Mouse (Mus musculus) kidney, embryonic 14.5 days (tissue): Measurements from ENCODE around the gene Kcnip1. TPM values are rescaled to one million over a fixed set of nuclear protein-coding genes. Genes with fewer than 3 reads are reported as not detected.

Experiments
- ATAC-seq: fragments of 200-750 bp; cut with Nextera tagmentation; 2 replicates; pipeline ENCODE4 v1.8.0; 2017; ENCODE audit warnings: moderate number of reproducible peaks, mild to moderate bottlenecking, moderate TSS enrichment, moderate library complexity; ENCODE audit not compliant: low FRiP score, low TSS enrichment
- H3K27ac ChIP-seq: fragments of 300-500 bp; sonication (generic); 2 replicates; pipeline ENCODE4 v1.5.1; 2014; ENCODE audit warnings: low read depth, mild to moderate bottlenecking, low read length, moderate library complexity, mixed read lengths
- H3K27me3 ChIP-seq: fragments of 300-500 bp; sonication (generic); 2 replicates; pipeline ENCODE4 v1.6.1; 2014; ENCODE audit warnings: mild to moderate bottlenecking, low read length; ENCODE audit not compliant: control insufficient read depth, insufficient read depth
- H3K36me3 ChIP-seq: fragments of 300-500 bp; sonication (generic); 2 replicates; pipeline ENCODE4 v1.6.1; 2014; ENCODE audit warnings: low read length, mixed read lengths; ENCODE audit not compliant: control insufficient read depth, insufficient read depth
- H3K4me1 ChIP-seq: fragments of 300-500 bp; sonication (generic); 2 replicates; pipeline ENCODE4 v1.6.1; 2014; ENCODE audit warnings: low read length, mixed read lengths; ENCODE audit not compliant: control insufficient read depth, insufficient read depth
- H3K4me2 ChIP-seq: fragments of 300-500 bp; sonication (generic); replicated peaks from 2 replicates; pipeline ENCODE4 v1.6.1; 2014; ENCODE audit warnings: low read depth, mild to moderate bottlenecking, low read length
- H3K4me3 ChIP-seq: fragments of 300-500 bp; sonication (generic); 2 replicates; pipeline ENCODE4 v1.5.1; 2014; ENCODE audit warnings: mild to moderate bottlenecking, low read length
- H3K9ac ChIP-seq: fragments of 300-500 bp; sonication (generic); 2 replicates; pipeline ENCODE4 v1.6.1; 2014; ENCODE audit warnings: low read depth, mild to moderate bottlenecking, low read length, moderate library complexity
- H3K9me3 ChIP-seq: fragments of 300-500 bp; sonication (generic); 2 replicates; pipeline ENCODE4 v1.6.1; 2016; ENCODE audit warnings: low read length; ENCODE audit not compliant: control insufficient read depth
- WGBS: fragments of 180-500 bp; shearing (Covaris S2); extraction: QIAGEN DNeasy Blood & Tissue Kit; methylation state at CpG from one replicate; pipeline ENCODE4 v1.1.7; 2014; 5-methylcytosine and 5-hydroxymethylcytosine counted together
- polyA plus RNA-seq: library from polyadenylated mRNA; unstranded; fragments of >200 nt; fragmentation: Nextera tagmentation; extraction: Ambion mirVana; gene quantifications from 2 replicates; pipeline ENCODE4 v1.2.1, GENCODE M21; 2014

Kcnip1 gene
- polyA plus RNA-seq, 1 experiment from 2014 or later: 0.74 TPM

DNA sequence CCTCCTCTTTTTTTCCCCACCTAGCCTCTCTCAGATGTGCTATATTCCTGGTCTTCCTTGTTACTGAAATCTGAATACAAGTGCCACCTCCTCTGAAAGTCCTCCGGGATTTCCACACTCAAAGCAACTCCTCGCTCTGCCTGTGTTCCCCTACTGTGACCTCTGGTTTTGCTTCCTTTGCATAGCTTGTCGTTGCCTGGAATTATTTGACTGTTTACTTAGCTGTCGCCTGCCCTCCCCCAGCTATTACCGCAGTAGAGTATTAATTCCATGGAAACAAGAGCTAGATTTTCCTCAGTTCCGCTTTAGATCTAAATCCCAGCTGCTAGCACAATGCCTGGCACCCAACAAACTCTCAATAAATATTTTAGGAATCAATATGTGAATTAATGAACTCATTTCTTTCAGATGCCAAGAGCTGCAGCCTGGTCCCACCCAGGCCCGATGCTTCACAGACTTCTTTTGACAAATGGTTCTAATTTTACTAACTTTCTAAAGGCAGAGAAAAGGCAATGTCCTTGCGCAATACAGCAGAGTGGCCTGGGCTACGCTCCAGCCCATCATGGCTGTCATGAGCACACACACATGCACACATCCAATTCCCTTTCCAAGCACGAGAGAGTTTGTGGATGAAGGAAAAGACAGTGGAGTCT, 192.4 kb downstream of the Kcnip1 start:
- Histone ChIP-seq H3K4me1 (peaks cover 3% of the 10 kb centered on the region; the same call in 1 of the 2 replicates), H3K9ac (no peak overlapping the region), H3K4me3 (no peak overlapping the region), H3K27me3 (no peaks in the 10 kb centered on the region), H3K36me3 (no peaks in the 10 kb centered on the region), H3K9me3 (no peaks in the 10 kb centered on the region), H3K4me2 (no peak overlapping the region), H3K27ac (no peak overlapping the region)
- no peak for ATAC-seq
- 52% methylated on average over 10 of the region's 10 CpGs for WGBS

DNA sequence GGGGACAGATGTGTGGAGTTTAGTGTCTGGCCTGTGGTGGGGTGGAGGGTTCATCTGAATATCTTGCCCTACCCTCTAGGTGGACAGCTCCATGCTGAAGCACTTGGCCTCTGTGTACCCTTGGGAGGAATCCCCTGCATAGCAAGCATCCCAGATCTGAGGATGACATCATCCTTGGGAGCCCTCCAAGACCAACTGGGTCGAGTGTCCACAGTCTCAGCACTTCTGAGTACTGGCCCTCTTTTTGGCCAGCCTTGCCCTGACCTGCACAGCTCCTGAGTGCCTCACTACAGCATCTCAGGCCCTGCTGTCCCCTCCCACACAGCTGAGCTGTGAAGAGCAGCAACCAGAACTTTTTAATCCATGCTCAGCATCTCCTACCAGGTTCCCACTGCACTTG, 193.0 kb downstream of the Kcnip1 start:
- Histone ChIP-seq H3K4me2 (no peak overlapping the region), H3K27me3 (no peaks in the 10 kb centered on the region), H3K27ac (no peak overlapping the region), H3K36me3 (no peaks in the 10 kb centered on the region), H3K9me3 (no peaks in the 10 kb centered on the region), H3K9ac (no peak overlapping the region), H3K4me1 (peaks cover 3% of the 10 kb centered on the region; the same call in 1 of the 2 replicates), H3K4me3 (no peak overlapping the region)
- no peak; the same call in 1 of the 2 replicates for ATAC-seq
- WGBS: 38% methylated on average over 1 of the region's 1 CpGs

DNA sequence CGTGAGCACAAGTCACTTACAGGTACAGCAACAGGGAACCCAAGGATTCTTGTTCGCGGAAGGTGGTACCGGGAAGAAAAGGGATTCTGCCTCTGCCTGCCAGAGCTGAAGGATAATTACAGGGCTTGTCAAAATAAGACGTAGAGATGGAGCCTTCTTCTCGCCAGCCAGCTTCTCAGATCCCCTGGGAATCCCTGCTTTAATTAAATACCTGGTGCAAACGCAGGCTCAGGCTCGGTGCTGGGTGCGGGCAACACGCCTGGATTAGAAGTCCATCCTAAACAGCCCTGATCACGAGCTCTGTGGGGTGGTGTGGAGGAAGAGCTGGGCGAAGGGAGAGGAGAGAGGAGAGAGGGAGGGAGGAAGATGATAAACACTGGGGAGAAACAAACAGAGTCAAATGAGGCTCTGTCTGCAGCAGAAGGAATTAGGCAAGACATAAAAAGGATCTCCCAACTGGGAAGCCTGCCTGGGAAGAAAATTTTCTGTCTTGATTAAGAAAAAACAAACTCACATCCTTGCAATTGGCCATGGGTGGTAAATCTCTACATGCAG, 194.8 kb downstream of the Kcnip1 start:
- Histone ChIP-seq H3K9ac (no peak overlapping the region), H3K4me3 (no peak overlapping the region), H3K9me3 (no peaks in the 10 kb centered on the region), H3K4me2 (no peak overlapping the region), H3K27me3 (no peaks in the 10 kb centered on the region), H3K27ac (no peak overlapping the region), H3K36me3 (no peaks in the 10 kb centered on the region), H3K4me1 (peaks cover 3% of the 10 kb centered on the region; the same call in 1 of the 2 replicates)
- WGBS: 62% methylated on average over 12 of the region's 12 CpGs
- no peak for ATAC-seq

DNA sequence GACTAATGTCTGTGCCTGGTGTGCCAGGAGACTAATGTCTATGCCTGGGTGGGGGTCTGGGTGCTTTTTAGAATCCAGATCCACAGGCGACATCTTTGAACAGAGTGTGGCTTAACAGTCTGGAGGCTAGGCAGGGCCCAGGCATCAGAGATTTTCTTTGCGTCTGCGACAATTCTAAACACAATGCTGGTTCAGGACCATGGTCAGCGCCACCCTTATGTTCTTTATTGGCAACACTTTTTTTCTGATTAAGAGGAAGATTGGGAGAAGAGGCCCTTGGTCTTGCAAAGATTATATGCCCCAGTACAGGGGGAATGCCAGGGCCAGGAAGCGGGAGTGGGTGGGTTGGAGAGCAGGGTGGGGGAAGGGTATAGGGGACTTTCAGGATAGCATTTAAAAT, 205.6 kb downstream of the Kcnip1 start:
- Histone ChIP-seq H3K9me3 (no peaks in the 10 kb centered on the region), H3K4me2 (no peak overlapping the region), H3K27me3 (no peaks in the 10 kb centered on the region), H3K36me3 (no peaks in the 10 kb centered on the region), H3K4me3 (no peak overlapping the region), H3K4me1 (no peaks in the 10 kb centered on the region), H3K27ac (no peak overlapping the region), H3K9ac (no peak overlapping the region)
- WGBS: 25% methylated on average over 5 of the region's 5 CpGs
- ATAC-seq: no peak

DNA sequence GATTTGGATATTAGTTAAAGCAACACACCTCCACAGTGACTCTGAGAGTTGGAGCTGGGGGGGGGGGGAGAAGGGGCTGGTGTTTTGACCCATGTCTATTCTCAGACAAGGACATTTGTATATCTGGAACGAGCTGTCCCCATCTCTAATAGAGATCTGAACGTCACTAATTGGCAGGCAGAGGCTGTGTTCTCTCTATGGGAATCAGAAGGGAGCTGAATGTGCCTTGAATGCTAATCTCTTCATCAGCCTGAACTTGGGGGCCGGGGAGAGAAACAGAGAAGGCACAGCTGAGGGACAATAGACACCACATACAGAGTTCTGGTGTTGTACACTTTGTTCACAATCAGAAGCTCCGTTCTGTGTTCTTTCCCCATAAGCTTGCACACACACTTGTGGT, 206.4 kb downstream of the Kcnip1 start:
- H3K9ac ChIP-seq: no peak overlapping the region
- H3K4me1 ChIP-seq: no peaks in the 10 kb centered on the region
- 88% methylated on average over 4 of the region's 4 CpGs for WGBS
- H3K4me2 ChIP-seq: no peak overlapping the region
- no peak for ATAC-seq
- H3K27ac ChIP-seq: no peak overlapping the region
- H3K36me3 ChIP-seq: no peaks in the 10 kb centered on the region
- no peak overlapping the region for H3K4me3 ChIP-seq
- no peaks in the 10 kb centered on the region for H3K27me3 ChIP-seq
- no peaks in the 10 kb centered on the region for H3K9me3 ChIP-seq

DNA sequence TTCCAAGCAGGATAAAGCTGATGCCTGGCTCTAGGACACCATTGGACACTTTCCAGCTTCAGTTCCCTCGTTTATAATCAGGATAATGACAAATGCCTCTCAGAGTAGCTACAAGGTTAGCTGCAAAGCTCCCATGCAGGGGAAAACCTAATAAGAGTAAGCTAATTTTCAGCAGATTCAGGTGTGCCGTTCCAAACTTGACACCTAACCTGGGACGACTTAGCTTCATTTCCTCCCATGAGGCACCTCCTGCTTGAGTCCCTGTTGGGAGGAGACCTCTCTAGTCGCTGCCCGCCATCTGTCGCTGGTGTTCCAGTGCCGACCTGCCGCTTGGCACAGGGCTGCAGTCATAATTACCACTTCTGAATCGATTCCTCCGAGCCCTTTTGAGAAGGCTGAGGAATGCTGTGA, 211.4 kb downstream of the Kcnip1 start:
- Histone ChIP-seq H3K4me2 (no peak overlapping the region), H3K4me1 (no peaks in the 10 kb centered on the region), H3K27ac (no peak overlapping the region), H3K27me3 (no peaks in the 10 kb centered on the region), H3K36me3 (no peaks in the 10 kb centered on the region), H3K9ac (no peak overlapping the region), H3K4me3 (no peak overlapping the region), H3K9me3 (no peaks in the 10 kb centered on the region)
- 38% methylated on average over 10 of the region's 10 CpGs for WGBS
- ATAC-seq: no peak

DNA sequence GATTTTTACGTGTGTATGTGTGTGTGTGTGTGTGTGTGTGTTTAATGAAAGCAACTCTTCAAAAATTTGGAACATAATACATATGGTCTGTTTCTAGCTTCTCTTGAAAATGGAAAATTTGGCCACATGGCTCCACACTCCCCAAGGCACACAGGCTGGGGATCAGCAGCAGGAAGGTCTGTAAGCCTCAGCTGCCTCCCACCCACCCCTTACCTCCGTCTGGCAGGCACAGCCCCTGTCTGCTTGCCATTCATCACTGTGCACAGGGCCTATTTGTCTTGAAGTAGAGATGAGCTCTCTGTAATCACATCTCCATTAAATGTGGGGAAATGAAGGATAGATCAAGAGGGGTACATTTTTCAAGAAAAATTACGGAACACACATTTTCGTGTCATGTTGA, 212.7 kb downstream of the Kcnip1 start:
- Histone ChIP-seq H3K4me2 (no peak overlapping the region), H3K27ac (no peak overlapping the region), H3K9me3 (no peaks in the 10 kb centered on the region), H3K27me3 (no peaks in the 10 kb centered on the region), H3K4me1 (no peaks in the 10 kb centered on the region), H3K36me3 (no peaks in the 10 kb centered on the region), H3K4me3 (no peak overlapping the region), H3K9ac (no peak overlapping the region)
- WGBS: 62% methylated on average over 4 of the region's 4 CpGs
- no peak for ATAC-seq

DNA sequence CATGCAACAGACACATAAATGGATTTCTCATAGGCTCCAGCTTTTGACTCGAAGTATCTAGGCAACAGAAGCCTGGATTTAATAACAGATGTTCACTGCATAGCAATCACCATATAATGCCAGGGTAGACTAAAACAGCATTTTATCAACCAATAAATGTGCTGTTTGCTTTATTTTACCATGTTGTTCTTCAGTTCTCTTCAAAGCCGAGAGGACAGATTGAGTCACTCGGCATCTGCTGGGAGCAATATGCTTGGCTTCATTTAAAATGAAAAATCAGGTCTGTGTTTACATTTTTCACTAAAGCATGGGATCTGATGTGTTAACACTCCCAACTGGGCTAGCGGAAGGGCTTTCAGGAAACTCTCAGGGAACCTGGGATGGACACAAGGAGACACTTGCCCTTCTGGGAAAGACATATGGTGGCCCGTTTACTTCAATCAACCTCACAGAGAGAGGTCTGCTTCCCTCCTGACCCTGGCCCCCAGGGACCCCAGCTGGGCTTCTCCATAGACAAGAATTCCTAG, 220.3 kb downstream of the Kcnip1 start:
- Histone ChIP-seq H3K27me3 (no peaks in the 10 kb centered on the region), H3K4me1 (no peaks in the 10 kb centered on the region), H3K27ac (no peak overlapping the region), H3K36me3 (no peaks in the 10 kb centered on the region), H3K9ac (no peak overlapping the region), H3K4me2 (no peak overlapping the region), H3K4me3 (no peak overlapping the region), H3K9me3 (no peaks in the 10 kb centered on the region)
- WGBS: 66% methylated on average over 5 of the region's 5 CpGs
- no peak for ATAC-seq

DNA sequence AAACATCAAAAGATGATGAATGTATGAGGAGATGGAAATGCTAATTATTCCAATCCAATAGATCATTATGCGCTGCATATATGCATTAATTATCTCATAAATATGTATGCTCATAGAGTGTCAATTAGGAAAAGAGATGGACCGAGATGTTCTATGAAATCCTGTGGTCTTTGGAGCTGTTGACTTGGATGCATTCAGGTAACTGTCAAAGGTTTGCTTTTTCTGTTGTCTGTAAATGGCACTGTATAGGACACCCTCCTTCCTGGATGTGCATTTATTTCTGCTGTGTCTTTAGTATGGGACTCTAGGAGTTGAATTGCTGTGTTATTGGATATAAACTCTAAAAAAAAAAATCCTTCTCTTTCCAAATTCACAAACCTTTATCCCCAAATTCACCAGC, 220.9 kb downstream of the Kcnip1 start:
- no peaks in the 10 kb centered on the region for H3K4me1 ChIP-seq
- no peaks in the 10 kb centered on the region for H3K27me3 ChIP-seq
- no peaks in the 10 kb centered on the region for H3K9me3 ChIP-seq
- no peak overlapping the region for H3K9ac ChIP-seq
- no peaks in the 10 kb centered on the region for H3K36me3 ChIP-seq
- no peak overlapping the region for H3K27ac ChIP-seq
- no peak overlapping the region for H3K4me2 ChIP-seq
- 92% methylated on average over 2 of the region's 2 CpGs for WGBS
- ATAC-seq: no peak
- no peak overlapping the region for H3K4me3 ChIP-seq
